Mouse (Mus musculus) cerebellum, postnatal 4 days (tissue): ENCODE results near the gene Clk1.
A peak's percentile ranks its signal among the peaks of the same experiment; 100 is the strongest.

ENCODE experiments used
- DNase-seq, 2 experiments: peaks; one replicate each; pipeline ENCODE4 v3.0.0; 2022; ENCODE audit warnings: low spot score in 2 of 2, mixed read lengths in 1 of 2

Clk1 gene

DNA sequence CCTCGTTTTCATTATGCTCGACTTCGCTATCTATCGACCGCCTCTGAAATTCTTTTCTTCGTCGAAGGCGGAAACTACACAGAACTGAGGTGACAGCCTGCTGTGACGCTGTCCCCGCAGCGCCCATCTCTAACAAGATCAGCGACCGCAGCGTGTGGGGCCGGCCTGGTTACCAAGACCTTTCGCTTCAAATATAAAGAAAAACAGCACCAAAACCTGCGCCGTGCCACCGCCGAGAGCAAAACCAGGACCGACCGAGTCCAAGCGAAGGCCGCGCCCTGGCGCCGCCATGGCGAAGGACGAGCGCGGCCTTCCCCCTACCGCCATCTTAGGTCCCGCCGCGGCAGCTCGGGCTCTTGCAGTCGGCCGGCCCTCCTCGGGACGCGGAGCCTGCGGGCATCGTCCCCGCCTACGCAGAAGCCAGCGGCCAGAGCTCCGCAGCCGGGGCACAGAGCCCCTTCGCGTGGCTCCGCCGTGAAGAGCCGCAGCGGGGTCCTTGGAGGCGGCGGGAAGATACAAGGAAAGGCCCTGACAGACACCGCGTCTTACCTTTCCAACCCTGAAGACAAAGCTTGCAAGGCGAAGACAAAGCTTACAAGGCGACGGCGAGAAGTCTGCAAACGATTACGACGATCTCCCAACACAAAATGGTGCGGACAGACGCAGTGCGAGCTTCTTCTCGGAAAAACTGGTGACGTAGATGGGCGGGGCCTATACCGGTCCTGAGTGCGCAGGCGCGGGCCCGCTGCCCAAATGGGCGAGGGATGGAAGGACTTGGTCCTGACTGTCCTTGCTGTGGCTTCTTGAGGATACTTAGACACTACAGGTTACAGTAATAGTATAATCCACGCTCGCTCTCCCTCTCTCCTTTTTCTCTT lies at the start of gene Clk1:
TSS of gene Clk1 (minus strand) at position 696 of the 878 bp plus-strand sequence.
- peak; percentile 93 to 99 for DNase-seq

GRCm38 (mm10) chr1:58465561-58465960 lies 41.7 kb upstream of the Clk1 start:
- DNase-seq, result no peak

DNA sequence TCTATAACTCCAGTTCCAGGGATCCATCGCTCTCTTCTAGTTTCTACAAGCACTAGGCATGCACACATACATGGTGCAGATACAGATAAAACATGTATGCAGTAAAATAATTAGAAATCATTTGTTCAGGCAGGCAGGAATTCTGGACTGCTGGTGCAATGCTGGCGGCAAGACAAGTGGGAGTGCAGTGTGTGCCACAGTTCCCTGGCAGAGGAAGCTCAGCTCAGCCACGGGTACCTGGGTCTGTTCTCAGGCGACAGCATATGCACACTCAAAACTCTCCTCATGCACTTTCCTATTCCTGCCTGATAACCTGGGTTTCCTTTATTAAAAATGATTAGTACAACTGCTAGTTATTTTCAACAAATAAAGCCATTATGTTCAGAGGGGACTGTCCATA lies 41.2 kb upstream of the Clk1 start:
- no peak for DNase-seq

GRCm38 (mm10) chr1:58463935-58464334 lies 40.1 kb upstream of the Clk1 start:
- no peak for DNase-seq

GRCm38 (mm10) chr1:58460566-58460965 lies 36.7 kb upstream of the Clk1 start:
- DNase-seq, result no peak

- DNase-seq, result no peak
Measured at GRCm38 (mm10) chr1:58458867-58459266, 35.0 kb upstream of the Clk1 start.

DNA sequence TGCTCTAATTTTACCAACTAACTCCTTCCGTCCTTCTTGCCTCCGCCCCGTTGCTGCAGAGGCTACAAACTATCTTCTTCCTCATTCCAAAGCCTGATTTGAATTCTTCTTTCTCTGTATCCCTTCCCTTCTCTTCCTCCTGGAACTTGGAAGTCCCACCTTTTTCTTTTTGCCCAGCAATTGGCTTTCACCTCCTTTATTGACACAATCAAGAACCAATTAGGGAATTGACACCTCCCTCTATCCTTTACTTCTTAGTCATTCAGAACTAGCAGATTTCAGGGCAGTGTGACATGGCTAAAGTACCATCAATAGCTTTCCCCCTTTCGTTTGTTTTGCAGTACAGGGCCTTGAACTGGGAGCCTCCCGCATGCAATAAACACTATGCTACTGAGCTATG lies 34.3 kb upstream of the Clk1 start:
- no peak for DNase-seq

DNA sequence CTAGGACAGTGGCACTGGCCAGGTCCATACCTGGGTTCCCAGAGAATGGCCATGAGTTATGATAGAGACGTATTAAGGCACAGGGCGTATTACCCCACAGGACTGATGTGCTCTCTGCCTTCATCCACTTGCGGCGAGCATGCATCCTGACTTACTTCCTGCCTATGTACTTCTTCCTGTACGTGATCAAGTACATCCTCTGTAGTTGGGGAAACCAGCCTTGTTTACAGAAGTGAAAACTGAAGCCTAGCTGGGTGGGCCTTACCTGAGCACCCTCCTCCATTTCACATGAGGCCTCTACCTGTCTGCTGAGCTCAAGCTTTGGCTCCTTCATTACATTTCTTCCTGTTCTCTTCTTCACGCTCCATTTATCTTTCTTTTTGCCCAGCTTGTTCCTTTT lies 30.4 kb upstream of the Clk1 start:
- no peak for DNase-seq

GRCm38 (mm10) chr1:58448396-58448795 lies 24.5 kb upstream of the Clk1 start:
- no peak for DNase-seq

DNA sequence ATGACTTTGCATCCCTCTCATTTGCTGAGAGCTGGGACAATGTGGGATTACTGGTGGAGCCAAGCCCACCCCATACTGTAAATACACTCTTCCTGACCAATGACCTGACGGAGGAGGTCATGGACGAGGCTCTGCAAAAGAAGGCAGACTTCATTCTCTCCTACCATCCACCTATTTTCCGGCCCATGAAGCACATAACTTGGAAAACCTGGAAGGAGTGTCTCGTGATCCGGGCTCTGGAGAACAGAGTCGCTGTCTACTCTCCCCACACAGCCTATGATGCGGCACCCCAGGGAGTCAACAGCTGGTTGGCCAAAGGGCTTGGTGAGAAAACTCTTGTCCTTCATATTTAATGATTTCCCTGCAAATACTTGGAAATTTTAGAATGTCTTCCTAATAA lies 23.9 kb upstream of the Clk1 start:
- no peak for DNase-seq

GRCm38 (mm10) chr1:58445861-58446260 lies 22.0 kb upstream of the Clk1 start:
- DNase-seq, result no peak

- DNase-seq, result peak; percentile 67 to 75
Measured at GRCm38 (mm10) chr1:58445143-58445722, 21.4 kb upstream of the Clk1 start, which contains the start of the genes Nif3l1 and Ppil3. Gene Nif3l1 (plus strand): TSS chr1:58445151. Gene Ppil3 (minus strand): TSS chr1:58445486.

DNA sequence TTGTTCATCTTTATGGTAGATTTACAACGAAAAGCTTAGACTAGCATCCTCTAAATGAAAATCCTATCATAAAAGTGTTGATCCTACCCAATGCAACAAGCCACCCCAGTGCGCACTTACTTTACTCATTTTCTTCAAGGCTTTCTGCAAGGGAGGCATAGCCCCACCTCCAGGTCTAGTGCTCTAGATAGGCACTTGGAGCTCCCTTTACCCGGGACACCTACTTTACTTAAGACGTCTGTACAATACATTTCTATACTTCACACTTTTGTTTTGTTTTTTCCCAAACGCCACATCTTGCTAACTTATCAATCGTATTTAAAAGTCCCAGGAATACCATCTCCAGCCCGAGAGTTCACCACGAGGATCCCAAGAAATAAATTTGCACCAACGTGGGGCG lies 20.8 kb upstream of the Clk1 start:
- DNase-seq, result no peak

DNA sequence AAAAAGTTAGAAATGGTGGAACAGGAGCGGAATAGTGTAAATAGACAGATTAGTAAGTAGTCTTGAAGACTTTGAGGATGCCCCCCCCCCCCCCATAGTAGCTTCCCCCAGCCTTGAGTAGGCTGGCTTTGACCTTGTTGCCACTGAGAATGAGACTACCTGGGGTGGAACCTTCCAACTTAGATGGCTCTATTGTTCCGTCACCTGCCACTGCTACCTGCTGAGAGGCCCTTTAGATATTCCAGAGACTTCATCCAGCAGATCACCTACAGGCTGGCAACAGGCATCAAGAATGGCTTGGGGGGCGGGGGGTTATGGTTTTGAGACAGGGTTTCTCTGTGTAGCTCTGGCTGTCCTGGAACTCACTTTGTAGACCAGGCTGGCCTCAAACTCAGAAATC lies 685 bp upstream of the Clk1 start:
- no peak for DNase-seq

DNA sequence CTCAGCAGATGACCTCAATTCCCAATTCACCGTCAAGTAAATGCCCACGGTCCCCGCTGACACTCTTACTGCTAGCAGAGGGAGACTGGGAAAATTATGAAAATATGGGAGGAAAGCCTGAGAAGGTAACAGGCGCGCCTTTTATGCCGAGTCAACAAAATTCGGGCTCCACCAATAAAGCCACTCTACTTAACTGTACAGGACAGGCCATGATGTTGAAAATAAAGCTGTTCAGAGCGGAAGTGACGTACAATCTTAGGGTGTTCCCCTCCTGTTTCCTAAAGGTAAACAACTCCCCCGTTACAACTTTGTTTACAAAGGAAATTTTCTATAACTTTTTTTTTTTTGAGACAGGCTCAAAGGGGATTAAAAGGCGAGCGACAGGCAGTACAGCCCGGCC lies 987 bp downstream of the Clk1 start:
- no peak for DNase-seq

DNA sequence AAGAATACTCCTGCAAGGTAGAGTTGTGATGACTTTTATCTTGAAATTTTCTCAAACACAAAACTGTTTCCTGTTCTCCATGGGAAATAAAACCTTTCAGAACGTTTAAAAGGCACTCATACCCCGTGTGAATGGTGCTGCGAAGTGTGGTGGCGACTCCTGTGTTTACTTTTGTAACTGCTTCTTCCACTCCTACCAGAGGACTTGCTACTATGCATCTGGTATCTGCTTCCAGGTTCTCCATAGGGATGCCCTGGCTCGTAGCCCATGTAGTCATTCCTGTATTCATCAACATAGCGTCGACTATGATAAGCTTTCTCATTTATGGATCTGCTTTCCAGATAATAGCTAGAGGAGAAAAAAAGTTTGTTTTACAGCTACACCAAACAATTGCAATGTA lies 2.9 kb downstream of the Clk1 start:
- no peak for DNase-seq

DNA sequence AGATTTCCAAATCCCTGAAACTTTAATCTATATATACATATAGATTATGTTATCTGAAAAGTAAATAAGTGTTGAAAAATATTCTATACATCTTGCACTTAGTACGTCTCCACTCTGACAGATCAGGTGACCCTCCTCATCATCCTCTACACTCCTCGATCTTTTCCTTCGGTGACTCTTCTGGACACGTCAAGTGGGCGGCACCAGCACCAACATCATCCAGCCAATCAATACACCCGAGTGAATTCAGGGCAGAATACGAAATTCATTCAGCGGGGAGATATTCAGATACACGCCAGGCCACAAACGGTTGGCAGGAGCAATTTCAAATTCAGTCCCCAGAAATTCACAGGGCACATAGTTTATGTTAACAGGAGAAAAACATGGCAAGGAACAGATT lies 3.8 kb downstream of the Clk1 start:
- no peak for DNase-seq

- DNase-seq, result no peak
Measured at GRCm38 (mm10) chr1:58416048-58416447, 7.8 kb downstream of the Clk1 start.

- DNase-seq, result no peak
Measured at GRCm38 (mm10) chr1:58415442-58415841, 8.4 kb downstream of the Clk1 start.

DNA sequence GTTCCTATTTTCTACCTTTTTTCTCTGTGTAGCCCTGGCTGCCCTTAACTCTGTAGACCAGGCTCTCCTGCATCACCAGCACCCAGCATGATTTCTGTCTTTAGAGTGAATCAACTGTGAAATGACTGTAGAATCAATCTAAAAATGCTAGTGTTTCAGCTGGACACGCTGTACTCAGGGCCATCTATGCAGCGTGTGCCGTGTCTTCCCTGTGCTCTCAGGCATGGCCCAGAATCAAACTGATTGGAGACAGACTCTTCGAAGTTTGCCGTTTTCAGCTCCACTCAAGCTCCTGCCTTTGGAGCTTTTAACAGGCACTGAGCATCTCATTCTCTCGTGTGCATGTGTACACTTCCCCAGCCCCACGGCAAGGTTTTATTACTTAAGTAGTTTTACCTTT lies 13.1 kb downstream of the Clk1 start:
- no peak for DNase-seq

- DNase-seq, result no peak
Measured at GRCm38 (mm10) chr1:58410198-58410588, 13.7 kb downstream of the Clk1 start.

GRCm38 (mm10) chr1:58409553-58410197 lies 14.2 kb downstream of the Clk1 start:
- DNase-seq, result no peak

- no peak for DNase-seq
Measured at GRCm38 (mm10) chr1:58408141-58408540, 15.7 kb downstream of the Clk1 start.
